Comparison of ENCODE assay signal across 8 mouse cellular contexts in genomic region chr12:69451110-69451509, GRCm38 (mm10).
DNase-seq lines count a peak whose midpoint lies in the region; ATAC-seq lines count a peak whose summit lies in the region.
"Had no signal": no experiment of that assay in that cellular context is flagged by ENCODE, and none has a peak within 500 bp of the region (broad histone marks: within the 10 kb centered on the region; RNA-seq: fewer than 3 reads in every experiment).

No protein-coding gene starts in this region.

- H3K4me1 ChIP-seq in intestine, embryonic 15.5 days (replicated peaks) = peaks cover 24% of the 10 kb centered on the region
- peaks cover 36% of the 10 kb centered on the region for H3K4me1 ChIP-seq in lung, embryonic 16.5 days (replicated peaks; ENCODE audit: control insufficient read depth, insufficient read depth, low read length)

- ATAC-seq in intestine, embryonic 15.5 days = peak; percentile 39
- ATAC-seq in lung, embryonic 16.5 days (ENCODE audit: low read depth) = no peak

- 25% methylated on average over 6 of the region's 6 CpGs for WGBS in intestine, embryonic 15.5 days
- WGBS in lung, embryonic 16.5 days = 28% methylated on average over 6 of the region's 6 CpGs

- H3K36me3 ChIP-seq in intestine, embryonic 15.5 days = no peaks in the 10 kb centered on the region
- H3K36me3 ChIP-seq in lung, embryonic 16.5 days (ENCODE audit: control insufficient read depth, insufficient read depth, low read length) = no peaks in the 10 kb centered on the region
- H3K36me3 ChIP-seq: limb, embryonic 12.5 days had no signal

- no peak overlapping the region for H3K4me2 ChIP-seq in intestine, embryonic 15.5 days (replicated peaks)
- 0 out of 2 replicates have a peak overlapping the region, but pooled peaks have one; percentile 12 for H3K4me2 ChIP-seq in lung, embryonic 16.5 days (ENCODE audit: low read depth, low read length)
- H3K4me2 ChIP-seq: limb, embryonic 12.5 days had no signal

- peak; percentile 67 for DNase-seq in Muller cell, postnatal 12 days (ENCODE audit: inconsistent ontology term)
- DNase-seq in adrenal gland, adult 2 months = peak; percentile 69
- no peak for DNase-seq in right cerebral cortex, postnatal 25 days
- no peak for DNase-seq in natural killer cell, adult 2 months (ENCODE audit: low spot score in 2 of 2)
- no peak for DNase-seq in c-Kit-positive CD71-positive TER-119-positive erythroid progenitor cells, embryonic 14.5 days (ENCODE audit: low spot score)

- H3K27me3 ChIP-seq in intestine, embryonic 15.5 days (replicated peaks) = no peaks in the 10 kb centered on the region
- no peaks in the 10 kb centered on the region; the same call in 1 of the 2 replicates for H3K27me3 ChIP-seq in lung, embryonic 16.5 days (ENCODE audit: control insufficient read depth, insufficient read depth, low read depth, low read length)
- H3K27me3 ChIP-seq: limb, embryonic 12.5 days had no signal

- no peak overlapping the region for H3K4me3 ChIP-seq in intestine, embryonic 15.5 days (replicated peaks)
- no peak overlapping the region for H3K4me3 ChIP-seq in lung, embryonic 16.5 days (ENCODE audit: low read length)
- H3K4me3 ChIP-seq: limb, embryonic 12.5 days had no signal

- no peak overlapping the region for H3K9ac ChIP-seq in intestine, embryonic 15.5 days
- H3K9ac ChIP-seq in lung, embryonic 16.5 days (ENCODE audit: low read length) = peak overlapping the region; percentile 21
- H3K9ac ChIP-seq: limb, embryonic 12.5 days had no signal

- no peak overlapping the region for H3K27ac ChIP-seq in intestine, embryonic 15.5 days
- H3K27ac ChIP-seq in lung, embryonic 16.5 days (ENCODE audit: low read length) = no peak overlapping the region
- H3K27ac ChIP-seq: limb, embryonic 12.5 days had no signal

- no peaks in the 10 kb centered on the region for H3K9me3 ChIP-seq in intestine, embryonic 15.5 days
- 0 out of 2 replicates have a peak, but pooled peaks cover 3% of the 10 kb centered on the region for H3K9me3 ChIP-seq in lung, embryonic 16.5 days (ENCODE audit: control insufficient read depth, low read length)
- H3K9me3 ChIP-seq: limb, embryonic 12.5 days had no signal

Comparison
In these comparisons a context has a peak if more than half of its experiments do, and no peak if none do; other contexts are left out.
1. DNase-seq: peak in Muller cell, postnatal 12 days (single experiment) and adrenal gland, adult 2 months (single experiment); none in right cerebral cortex, postnatal 25 days (single experiment), natural killer cell, adult 2 months (0 of 2) and c-Kit-positive CD71-positive TER-119-positive erythroid progenitor cells, embryonic 14.5 days (single experiment).